ENCODE assay signal across 10 mouse cellular contexts in genomic region chr4:125534449-125534848, GRCm38 (mm10). TPM values are rescaled to one million over a fixed set of nuclear protein-coding genes. Genes with fewer than 3 reads are reported as not detected.
DNase-seq lines count a peak whose midpoint lies in the region; ATAC-seq and TF ChIP-seq lines count a peak whose summit lies in the region.
"Had no signal": no experiment of that assay in that cellular context is flagged by ENCODE, and none has a peak within 500 bp of the region (broad histone marks: within the 10 kb centered on the region; RNA-seq: fewer than 3 reads in every experiment).

No protein-coding gene starts in this region.

- peak; percentile 73 to 83 for DNase-seq in adrenal gland, postnatal 36 days
- DNase-seq in forebrain, embryonic 11.5 days (ENCODE audit: low spot score): peak; percentile 71
- DNase-seq in mesoderm, embryonic 11.5 days (ENCODE audit: low read depth, low spot score): peak; percentile 61
- no peak for DNase-seq in layer of hippocampus, adult 2 months (ENCODE audit: low spot score in 2 of 2)
- DNase-seq in kidney, postnatal 36 days: no peak
- no peak for DNase-seq in left cerebral cortex, adult 18-20 months (ENCODE audit: low spot score in 2 of 2)
- DNase-seq: layer of hippocampus, postnatal 36 days had no signal

- no peaks in the 10 kb centered on the region for H3K9me3 ChIP-seq in E14TG2a.4 (ENCODE audit: low read length)
- H3K9me3 ChIP-seq in forebrain, embryonic 11.5 days (ENCODE audit: control insufficient read depth, low read length): no peaks in the 10 kb centered on the region

- H3K4me2 ChIP-seq in forebrain, embryonic 11.5 days (ENCODE audit: low read depth, low read length, severe bottlenecking): peak overlapping the region; percentile 24; the same call in 1 of the 2 replicates

- no peaks in the 10 kb centered on the region for H3K36me3 ChIP-seq in E14TG2a.4 (ENCODE audit: insufficient read depth, low read length)
- no peaks in the 10 kb centered on the region for H3K36me3 ChIP-seq in forebrain, embryonic 11.5 days (ENCODE audit: control insufficient read depth, insufficient read depth, low read length)

- H3K9ac ChIP-seq in forebrain, embryonic 11.5 days (ENCODE audit: low read length): peak overlapping the region; percentile 7; the same call in 1 of the 2 replicates

- peak; percentile 74 for ATAC-seq in forebrain, embryonic 11.5 days (replicated peaks; ENCODE audit: low FRiP score)
- ATAC-seq in monocyte, adult 5-6 weeks (replicated peaks; ENCODE audit: insufficient number of reproducible peaks, low FRiP score, low TSS enrichment, poor library complexity, severe bottlenecking): no peak

- peaks cover 23% of the 10 kb centered on the region for H3K27me3 ChIP-seq in E14TG2a.4 (ENCODE audit: insufficient read depth, low read length)
- peaks cover 4% of the 10 kb centered on the region for H3K27me3 ChIP-seq in forebrain, embryonic 11.5 days (ENCODE audit: control insufficient read depth, insufficient read depth, low read length)

- no peak for TF ChIP-seq CTCF in E14TG2a.4 (conservative IDR thresholded peaks at IDR 0.05; ENCODE audit: low read length)
- no peak for TF ChIP-seq CTCF in layer of hippocampus, adult 2 months (conservative IDR thresholded peaks at IDR 0.05)

- peak overlapping the region; percentile 59 for H3K4me3 ChIP-seq in E14TG2a.4 (replicated peaks; ENCODE audit: low read length)
- no peak overlapping the region for H3K4me3 ChIP-seq in forebrain, embryonic 11.5 days (ENCODE audit: low read depth, low read length)
- H3K4me3 ChIP-seq in layer of hippocampus, adult 2 months: no peak overlapping the region

- peaks cover 74% of the 10 kb centered on the region for H3K4me1 ChIP-seq in E14TG2a.4 (replicated peaks; ENCODE audit: low read depth, low read length)
- peaks cover 29% of the 10 kb centered on the region for H3K4me1 ChIP-seq in forebrain, embryonic 11.5 days (replicated peaks; ENCODE audit: control insufficient read depth, insufficient read depth, low read length)

- peak overlapping the region; percentile 80 for H3K27ac ChIP-seq in forebrain, embryonic 11.5 days (ENCODE audit: low read depth, low read length)
- no peak overlapping the region for H3K27ac ChIP-seq in layer of hippocampus, adult 2 months

- WGBS in forebrain, embryonic 11.5 days: 2% methylated on average over 8 of the region's 8 CpGs

RNA-seq across cellular contexts. Expression of gene Grik3, which starts 43.9 kb away (rescaled TPM):
- under 1 TPM; 0.30 to 0.33 TPM for total RNA-seq in adrenal gland, postnatal 36 days (2021)
- 2.0 and 2.7 TPM in 2 replicates for polyA plus RNA-seq in forebrain, embryonic 11.5 days (2014; fragmentation: Nextera tagmentation; extraction: Ambion mirVana)
- total RNA-seq in layer of hippocampus, adult 2 months (2021): 10 to 100 TPM; 24.8 to 25.3 TPM
- total RNA-seq in monocyte, adult 5-6 weeks (2017): not detected in 3 replicates
- 10 to 100 TPM; 38.8 to 47.6 TPM for total RNA-seq in left cerebral cortex, adult 18-20 months (2021)
- total RNA-seq: megakaryocyte, adult 5-6 weeks had no signal

Comparison
In these comparisons a context has a peak if more than half of its experiments do, and no peak if none do; other contexts are left out.
1. DNase-seq: peak in adrenal gland, postnatal 36 days (2 of 2), forebrain, embryonic 11.5 days (single experiment) and mesoderm, embryonic 11.5 days (single experiment); none in layer of hippocampus, adult 2 months (0 of 2), kidney, postnatal 36 days (0 of 2) and left cerebral cortex, adult 18-20 months (0 of 2).
2. RNA of gene Grik3, which starts 43.9 kb away (total RNA-seq): 38.8 to 47.6 TPM in left cerebral cortex, adult 18-20 months and 24.8 to 25.3 TPM in layer of hippocampus, adult 2 months; 0.30 to 0.33 TPM in adrenal gland, postnatal 36 days and not detected in monocyte, adult 5-6 weeks; every median in the first group is over 10 times any median in the second.